Mouse (Mus musculus): ENCODE results near the gene Akt3. TPM values are rescaled to one million over a fixed set of nuclear protein-coding genes. Genes with fewer than 3 reads are reported as not detected.
A peak's percentile ranks its signal among the peaks of the same experiment; 100 is the strongest.

Akt3 gene
- polyA plus RNA-seq, 1 experiment from 2014 or later, result 27.9 TPM

DNA sequence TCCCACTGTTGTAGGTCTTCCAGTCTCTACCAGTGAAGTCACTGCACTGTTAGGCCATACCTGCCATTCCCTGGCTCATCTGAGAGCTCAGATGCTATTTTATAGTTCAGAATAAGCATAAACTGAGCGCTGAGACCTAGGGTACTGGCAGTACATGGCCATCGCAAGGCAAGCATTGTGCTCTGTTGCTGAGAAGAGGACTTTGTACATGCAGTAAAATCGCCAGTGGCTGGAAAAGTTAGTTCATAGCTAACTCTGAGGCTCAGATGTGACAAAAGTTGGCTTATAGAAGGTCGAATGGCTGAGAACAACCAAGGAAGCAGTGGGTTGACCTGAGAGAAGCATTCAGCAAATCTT lies 262.6 kb downstream of the Akt3 start:
- Histone ChIP-seq H3K27ac (ENCODE audit: low read depth, low read length) (peak overlapping the region; percentile 93), H3K27me3 (ENCODE audit: control insufficient read depth, insufficient read depth, low read length) (no peaks in the 10 kb centered on the region), H3K36me3 (ENCODE audit: control insufficient read depth, insufficient read depth, low read length) (no peaks in the 10 kb centered on the region), H3K4me3 (ENCODE audit: low read depth, low read length) (no peak overlapping the region), H3K4me1 (ENCODE audit: control insufficient read depth, insufficient read depth, low read length) (peaks cover 68% of the 10 kb centered on the region), H3K4me2 (no peak overlapping the region), H3K9ac (ENCODE audit: low read length) (no peak overlapping the region; the same call in 1 of the 2 replicates), H3K9me3 (ENCODE audit: control insufficient read depth, low read length) (no peaks in the 10 kb centered on the region)
- 63% methylated on average over 4 of the region's 4 CpGs for WGBS
- ATAC-seq (ENCODE audit: low FRiP score), result no peak
- DNase-seq (ENCODE audit: low spot score, missing footprints), result no peak

DNA sequence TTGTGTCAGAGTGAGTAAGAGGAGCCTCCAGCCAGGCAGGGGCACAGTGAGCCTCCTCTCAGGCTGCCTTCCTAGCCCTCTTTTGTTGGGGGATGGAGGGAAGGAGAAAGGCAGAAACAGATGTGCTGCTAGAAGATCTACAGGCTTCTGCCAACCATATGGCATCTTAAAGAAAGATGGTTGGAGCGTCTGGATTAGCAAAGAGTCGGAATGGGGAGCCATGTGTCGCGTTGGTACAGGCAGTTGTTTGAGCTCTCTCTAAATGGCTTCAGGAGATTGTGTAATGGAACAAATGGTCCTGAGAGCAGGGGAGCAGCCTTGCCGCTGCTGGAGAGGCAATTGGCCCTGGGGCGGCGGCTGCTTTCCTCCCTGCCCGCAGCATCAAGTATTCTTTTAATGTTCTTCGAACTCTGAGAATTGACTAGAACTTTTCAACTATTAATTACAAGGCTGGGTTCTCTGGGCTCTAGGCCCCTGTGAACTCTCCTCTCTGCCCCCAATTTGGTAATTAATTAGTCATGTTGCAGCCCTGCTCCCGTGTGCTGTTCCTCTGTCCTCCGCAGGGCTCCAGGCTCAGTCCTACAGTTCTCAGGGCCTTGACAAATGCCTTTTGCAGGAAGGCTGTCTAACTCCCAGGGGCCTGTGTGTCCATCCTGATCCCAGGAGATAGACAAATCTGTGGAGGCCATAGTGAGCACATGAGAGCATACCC lies 263.1 kb downstream of the Akt3 start:
- peaks cover 68% of the 10 kb centered on the region for H3K4me1 ChIP-seq (ENCODE audit: control insufficient read depth, insufficient read depth, low read length)
- no peak overlapping the region for H3K4me2 ChIP-seq
- peak overlapping the region; percentile 93 for H3K27ac ChIP-seq (ENCODE audit: low read depth, low read length)
- H3K9me3 ChIP-seq (ENCODE audit: control insufficient read depth, low read length), result no peaks in the 10 kb centered on the region
- H3K27me3 ChIP-seq (ENCODE audit: control insufficient read depth, insufficient read depth, low read length), result no peaks in the 10 kb centered on the region
- H3K36me3 ChIP-seq (ENCODE audit: control insufficient read depth, insufficient read depth, low read length), result no peaks in the 10 kb centered on the region
- ATAC-seq (ENCODE audit: low FRiP score), result peak; percentile 30; the same call in 1 of the 2 replicates
- 26% methylated on average over 11 of the region's 11 CpGs for WGBS
- H3K4me3 ChIP-seq (ENCODE audit: low read depth, low read length), result no peak overlapping the region
- peak overlapping the region; percentile 33 for H3K9ac ChIP-seq (ENCODE audit: low read length)
- peak; percentile 95 for DNase-seq (ENCODE audit: low spot score, missing footprints)

DNA sequence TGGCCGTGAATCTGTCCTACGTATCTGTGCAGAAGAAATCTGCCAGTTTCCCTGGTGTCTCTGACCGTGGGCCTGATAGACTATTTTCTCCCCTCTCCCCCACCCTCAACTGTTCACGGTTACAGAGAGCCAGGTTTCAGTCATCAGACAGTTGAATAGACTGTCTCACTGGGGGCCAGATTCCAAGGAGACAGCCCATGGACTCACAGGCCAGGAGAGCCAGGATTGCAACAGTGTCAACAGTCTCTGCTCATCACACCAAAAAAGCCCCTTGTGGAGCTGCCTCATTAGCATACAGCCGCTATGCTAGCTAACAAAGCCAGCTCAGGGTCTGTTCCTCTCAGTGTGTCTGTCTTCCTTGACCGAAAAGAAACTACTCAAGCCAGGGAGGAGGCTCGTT lies 263.9 kb downstream of the Akt3 start:
- ATAC-seq (ENCODE audit: low FRiP score) (peak; percentile 85), DNase-seq (ENCODE audit: low spot score, missing footprints) (peak; percentile 94)
- Histone ChIP-seq H3K4me1 (ENCODE audit: control insufficient read depth, insufficient read depth, low read length) (peaks cover 67% of the 10 kb centered on the region), H3K27ac (ENCODE audit: low read depth, low read length) (peak overlapping the region; percentile 93), H3K9ac (ENCODE audit: low read length) (peak overlapping the region; percentile 43; the same call in 1 of the 2 replicates), H3K36me3 (ENCODE audit: control insufficient read depth, insufficient read depth, low read length) (no peaks in the 10 kb centered on the region), H3K4me2 (no peak overlapping the region), H3K27me3 (ENCODE audit: control insufficient read depth, insufficient read depth, low read length) (no peaks in the 10 kb centered on the region), H3K4me3 (ENCODE audit: low read depth, low read length) (no peak overlapping the region), H3K9me3 (ENCODE audit: control insufficient read depth, low read length) (no peaks in the 10 kb centered on the region)
- 7% methylated on average over 7 of the region's 7 CpGs for WGBS

DNA sequence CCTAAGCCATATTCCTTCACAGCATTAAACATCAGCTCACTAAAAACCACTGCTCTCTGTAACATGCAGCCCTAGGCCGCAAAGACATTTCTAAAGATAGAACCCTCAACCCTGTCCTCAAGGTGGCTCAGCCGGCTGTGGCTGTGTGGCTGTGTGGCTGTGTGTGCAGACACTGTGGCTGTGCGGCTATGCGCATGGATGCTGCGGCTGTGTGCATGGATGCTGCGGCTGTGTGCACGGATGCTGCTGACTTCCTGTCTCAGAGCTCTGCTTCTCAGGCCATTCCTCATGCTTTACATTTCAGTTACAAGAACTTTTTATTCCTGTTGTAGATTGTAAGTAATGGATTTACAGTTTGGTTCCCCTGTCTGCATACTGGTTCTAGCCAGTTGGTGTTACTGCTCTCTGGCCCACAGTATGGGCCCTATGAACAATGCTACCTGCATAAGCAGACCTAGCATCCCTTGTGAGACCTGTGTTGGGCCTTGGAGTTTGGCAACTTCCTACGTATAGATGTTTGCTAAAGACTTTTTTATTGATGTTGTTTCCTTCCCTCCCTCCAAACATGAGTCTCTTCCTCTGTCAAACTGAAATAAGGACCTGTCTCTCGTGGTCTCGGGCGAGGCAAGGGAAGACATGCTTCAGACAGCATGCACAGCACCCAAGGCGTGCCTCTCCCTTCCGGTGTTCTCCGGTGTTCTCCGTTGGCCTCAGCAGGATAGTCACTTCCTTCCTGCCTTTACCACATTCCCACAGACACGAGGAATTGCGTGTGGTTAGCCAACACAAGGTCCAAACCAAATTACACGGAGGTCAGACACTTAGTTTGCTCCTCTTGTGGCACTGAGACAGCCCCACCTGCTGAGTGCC lies 264.6 kb downstream of the Akt3 start:
- Histone ChIP-seq H3K9ac (ENCODE audit: low read length) (peak overlapping the region; percentile 43; the same call in 1 of the 2 replicates), H3K27me3 (ENCODE audit: control insufficient read depth, insufficient read depth, low read length) (no peaks in the 10 kb centered on the region), H3K36me3 (ENCODE audit: control insufficient read depth, insufficient read depth, low read length) (no peaks in the 10 kb centered on the region), H3K4me2 (no peak overlapping the region), H3K4me1 (ENCODE audit: control insufficient read depth, insufficient read depth, low read length) (peaks cover 62% of the 10 kb centered on the region), H3K27ac (ENCODE audit: low read depth, low read length) (peak overlapping the region; percentile 93), H3K4me3 (ENCODE audit: low read depth, low read length) (no peak overlapping the region), H3K9me3 (ENCODE audit: control insufficient read depth, low read length) (no peaks in the 10 kb centered on the region)
- ATAC-seq (ENCODE audit: low FRiP score) (no peak), DNase-seq (ENCODE audit: low spot score, missing footprints) (no peak)
- WGBS, result 78% methylated on average over 18 of the region's 18 CpGs

GRCm38 (mm10) chr1:176992517-176992916 lies 265.5 kb downstream of the Akt3 start:
- Histone ChIP-seq H3K36me3 (ENCODE audit: control insufficient read depth, insufficient read depth, low read length) (no peaks in the 10 kb centered on the region), H3K27ac (ENCODE audit: low read depth, low read length) (no peak overlapping the region; the same call in 1 of the 2 replicates), H3K4me1 (ENCODE audit: control insufficient read depth, insufficient read depth, low read length) (peaks cover 54% of the 10 kb centered on the region), H3K4me3 (ENCODE audit: low read depth, low read length) (no peak overlapping the region), H3K9me3 (ENCODE audit: control insufficient read depth, low read length) (no peaks in the 10 kb centered on the region), H3K9ac (ENCODE audit: low read length) (no peak overlapping the region), H3K4me2 (no peak overlapping the region), H3K27me3 (ENCODE audit: control insufficient read depth, insufficient read depth, low read length) (no peaks in the 10 kb centered on the region)
- DNase-seq (ENCODE audit: low spot score, missing footprints) (no peak), ATAC-seq (ENCODE audit: low FRiP score) (no peak)
- 45% methylated on average over 8 of the region's 8 CpGs for WGBS

DNA sequence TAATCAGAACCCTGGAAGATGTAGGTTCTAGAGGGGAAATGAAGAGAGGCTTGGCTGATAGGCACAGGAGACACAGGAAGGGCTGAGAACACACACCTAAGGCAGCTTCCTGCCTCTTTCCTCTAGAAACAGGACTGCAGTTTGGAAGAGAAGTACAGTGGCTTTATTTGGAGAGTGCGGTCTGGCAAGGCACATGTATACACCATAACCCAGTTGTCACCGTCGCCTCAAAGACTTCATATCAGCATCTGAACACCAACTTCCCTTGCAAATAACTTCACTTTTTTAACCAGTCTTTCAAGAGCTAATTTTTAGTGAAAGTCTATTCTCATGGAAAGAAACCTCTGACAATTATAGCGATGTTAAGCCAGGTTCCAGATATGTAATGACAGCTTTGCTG lies 266.5 kb downstream of the Akt3 start:
- Histone ChIP-seq H3K9ac (ENCODE audit: low read length) (no peak overlapping the region), H3K4me1 (ENCODE audit: control insufficient read depth, insufficient read depth, low read length) (peaks cover 45% of the 10 kb centered on the region), H3K9me3 (ENCODE audit: control insufficient read depth, low read length) (no peaks in the 10 kb centered on the region), H3K27ac (ENCODE audit: low read depth, low read length) (no peak overlapping the region), H3K27me3 (ENCODE audit: control insufficient read depth, insufficient read depth, low read length) (no peaks in the 10 kb centered on the region), H3K4me2 (no peak overlapping the region), H3K4me3 (ENCODE audit: low read depth, low read length) (no peak overlapping the region), H3K36me3 (ENCODE audit: control insufficient read depth, insufficient read depth, low read length) (no peaks in the 10 kb centered on the region)
- ATAC-seq (ENCODE audit: low FRiP score) (no peak), DNase-seq (ENCODE audit: low spot score, missing footprints) (no peak)
- WGBS, result 95% methylated on average over 4 of the region's 4 CpGs

- no peaks in the 10 kb centered on the region for H3K9me3 ChIP-seq (ENCODE audit: control insufficient read depth, low read length)
- H3K4me3 ChIP-seq (ENCODE audit: low read depth, low read length), result no peak overlapping the region
- H3K4me2 ChIP-seq, result no peak overlapping the region
- no peak overlapping the region for H3K9ac ChIP-seq (ENCODE audit: low read length)
- H3K4me1 ChIP-seq (ENCODE audit: control insufficient read depth, insufficient read depth, low read length), result peaks cover 15% of the 10 kb centered on the region
- no peaks in the 10 kb centered on the region; the same call in 1 of the 2 replicates for H3K36me3 ChIP-seq (ENCODE audit: control insufficient read depth, insufficient read depth, low read length)
- no peaks in the 10 kb centered on the region for H3K27me3 ChIP-seq (ENCODE audit: control insufficient read depth, insufficient read depth, low read length)
- WGBS, result 78% methylated on average over 6 of the region's 6 CpGs
- no peak overlapping the region for H3K27ac ChIP-seq (ENCODE audit: low read depth, low read length)
- DNase-seq (ENCODE audit: low spot score, missing footprints) (no peak), ATAC-seq (ENCODE audit: low FRiP score) (no peak)
These were observed 270.8 kb downstream of the Akt3 start for GRCm38 (mm10) chr1:176986990-176987740.

DNA sequence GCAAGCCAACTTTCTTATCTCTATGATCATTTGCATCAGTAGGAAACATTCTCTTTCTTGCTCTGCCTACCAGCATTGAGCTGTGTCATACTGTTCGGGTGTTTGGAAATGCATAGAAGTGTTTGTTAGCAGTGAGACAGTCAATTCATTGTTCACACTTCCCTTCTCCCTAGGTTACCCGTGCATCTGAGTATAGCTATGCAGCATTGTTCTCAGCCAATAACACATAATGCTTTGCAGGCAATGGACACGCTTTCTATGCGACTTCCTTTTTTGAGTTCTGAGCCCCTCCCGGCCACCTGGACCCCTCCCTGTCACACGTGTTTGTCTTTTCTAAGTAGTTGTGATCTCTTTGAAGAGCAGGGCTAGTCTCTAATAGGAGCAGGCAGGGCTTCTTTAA lies 271.7 kb downstream of the Akt3 start:
- 73% methylated on average over 6 of the region's 6 CpGs for WGBS
- Histone ChIP-seq H3K27ac (ENCODE audit: low read depth, low read length) (no peak overlapping the region), H3K4me3 (ENCODE audit: low read depth, low read length) (no peak overlapping the region), H3K27me3 (ENCODE audit: control insufficient read depth, insufficient read depth, low read length) (no peaks in the 10 kb centered on the region), H3K9me3 (ENCODE audit: control insufficient read depth, low read length) (no peaks in the 10 kb centered on the region), H3K4me2 (no peak overlapping the region), H3K4me1 (ENCODE audit: control insufficient read depth, insufficient read depth, low read length) (peaks cover 14% of the 10 kb centered on the region), H3K36me3 (ENCODE audit: control insufficient read depth, insufficient read depth, low read length) (no peaks in the 10 kb centered on the region; the same call in 1 of the 2 replicates), H3K9ac (ENCODE audit: low read length) (no peak overlapping the region)
- no peak for ATAC-seq (ENCODE audit: low FRiP score)
- DNase-seq (ENCODE audit: low spot score, missing footprints), result no peak

Data from midbrain, embryonic 11.5 days (tissue).